Mouse (Mus musculus) liver, adult 2 months (tissue): ENCODE results near the gene Timp3. TPM values are rescaled to one million over a fixed set of nuclear protein-coding genes. Genes with fewer than 3 reads are reported as not detected.

Experiments
- DNase-seq: peaks from one replicate; pipeline ENCODE4 v3.0.0-alpha.2; 2011; ENCODE audit warnings: low read depth, low spot score; ENCODE audit errors: extremely low read depth
- H3K27ac ChIP-seq: fragments of 200-500 bp; replicated peaks from 2 replicates; pipeline ENCODE4 v1.5.1; 2012; ENCODE audit warnings: low read depth, mild to moderate bottlenecking, control low read depth, inconsistent platforms, low read length; ENCODE audit not compliant: insufficient read depth
- H3K27me3 ChIP-seq: fragments of 200-500 bp; 2 replicates; pipeline ENCODE4 v1.6.1; 2012; ENCODE audit warnings: mild to moderate bottlenecking, moderate library complexity, low read length, inconsistent platforms; ENCODE audit not compliant: control insufficient read depth, insufficient read depth
- H3K36me3 ChIP-seq: fragments of 200-500 bp; 2 replicates; pipeline ENCODE4 v1.6.1; 2012; ENCODE audit warnings: low read length, inconsistent platforms; ENCODE audit not compliant: control insufficient read depth, insufficient read depth
- H3K4me1 ChIP-seq: fragments of 200-500 bp; 2 replicates; pipeline ENCODE4 v1.6.1; 2011; ENCODE audit warnings: low read length; ENCODE audit not compliant: control insufficient read depth, insufficient read depth
- H3K4me3 ChIP-seq: fragments of 200-500 bp; 2 replicates; pipeline ENCODE4 v1.5.1; 2011; ENCODE audit warnings: low read depth, mild to moderate bottlenecking, control low read depth, low read length, moderate library complexity; ENCODE audit not compliant: insufficient read depth
- H3K79me2 ChIP-seq: fragments of 200-500 bp; 2 replicates; pipeline ENCODE4 v1.6.1; 2012; ENCODE audit warnings: inconsistent platforms, mild to moderate bottlenecking, low read length, moderate library complexity; ENCODE audit not compliant: control insufficient read depth, insufficient read depth
- H3K9ac ChIP-seq: fragments of 200-500 bp; 2 replicates; pipeline ENCODE4 v1.6.1; 2012; ENCODE audit warnings: low read depth, mild to moderate bottlenecking, control low read depth, inconsistent platforms, low read length
- CTCF ChIP-seq: fragments of 200-500 bp; IDR thresholded peaks from 2 replicates; pipeline ENCODE4 v1.5.1; 2011; ENCODE audit warnings: low read depth, low read length, control low read depth
- POLR2A ChIP-seq: fragments of 200-500 bp; IDR thresholded peaks from 2 replicates; pipeline ENCODE4 v1.6.1; 2011; ENCODE audit warnings: low read length, control low read depth; ENCODE audit not compliant: insufficient read depth; ENCODE audit errors: extremely low read depth
- WGBS: fragments of 180-500 bp; shearing (Covaris S2); methylation state at CpG from one replicate; pipeline ENCODE4 v1.1.7; 2018; 5-methylcytosine and 5-hydroxymethylcytosine counted together
- polyA plus RNA-seq: library from polyadenylated mRNA; depleted of rRNA; stranded (reverse); fragments of >200 nt; gene quantifications from 2 replicates; pipeline ENCODE4 v1.2.3, GENCODE M21; 2012
- total RNA-seq: library from RNA; depleted of rRNA; stranded (reverse); fragments of >200 nt; gene quantifications from 2 replicates; pipeline ENCODE4 v1.2.3, GENCODE M21; 2014

Gene Timp3
- total and polyA plus RNA-seq, 2 experiments: 5.2 to 12.8 TPM

DNA sequence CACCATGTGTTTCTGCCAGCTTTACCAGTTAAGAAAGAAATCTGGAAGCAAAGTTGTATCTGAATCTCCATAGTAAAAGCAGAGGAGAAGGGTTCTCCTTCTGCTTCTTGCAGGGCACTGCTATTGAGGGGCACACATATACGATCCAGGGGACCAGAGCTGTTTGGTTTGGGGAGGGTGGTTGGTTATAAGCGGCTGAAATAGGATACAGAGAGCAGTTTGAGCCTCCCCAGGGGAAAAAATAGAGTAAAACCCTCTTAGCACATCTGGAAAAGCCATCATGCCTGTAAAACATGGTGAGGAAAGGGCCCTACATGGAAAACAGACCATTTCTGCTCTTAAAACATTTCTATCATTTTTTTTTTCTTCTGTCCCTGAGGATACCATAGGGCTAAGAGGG lies 21.7 kb upstream of the Timp3 start:
- H3K4me3 ChIP-seq: no peak overlapping the region
- H3K27me3 ChIP-seq: no peaks in the 10 kb centered on the region
- H3K27ac ChIP-seq: no peak overlapping the region
- TF ChIP-seq POLR2A (no peak), CTCF (no peak)
- H3K79me2 ChIP-seq: no peaks in the 10 kb centered on the region
- H3K36me3 ChIP-seq: no peaks in the 10 kb centered on the region
- 93% methylated on average over 2 of the region's 2 CpGs for WGBS
- no peak overlapping the region for H3K9ac ChIP-seq
- no peaks in the 10 kb centered on the region; the same call in 1 of the 2 replicates for H3K4me1 ChIP-seq
- DNase-seq: no peak

DNA sequence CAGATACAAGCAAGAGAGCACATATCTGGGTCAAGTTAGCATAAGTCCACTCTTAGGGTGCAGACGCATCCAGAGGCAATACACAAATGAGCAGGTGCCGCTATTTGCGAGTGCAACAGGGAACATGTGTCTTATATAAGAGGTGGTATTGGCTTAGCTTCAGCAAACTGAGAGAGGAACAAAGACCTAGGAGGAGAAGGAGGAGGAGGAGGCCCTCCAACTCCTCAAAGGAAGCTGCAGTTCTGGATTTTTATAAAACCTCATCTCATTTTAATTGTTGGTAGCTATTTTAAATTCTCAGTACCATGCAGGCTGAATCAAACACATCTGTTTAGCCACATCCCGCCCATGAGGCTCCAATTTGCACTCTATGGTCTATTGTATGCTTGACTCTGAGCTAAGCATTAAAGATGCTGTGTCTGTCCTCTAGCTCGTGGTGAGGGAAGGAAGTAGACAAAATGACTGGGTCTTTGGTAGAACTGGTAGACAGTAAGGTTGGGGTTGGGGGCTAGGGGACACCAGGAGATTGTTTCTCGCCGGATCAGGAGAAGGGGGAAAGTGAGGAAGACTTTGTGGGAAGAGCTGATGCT lies 20.5 kb upstream of the Timp3 start:
- Histone ChIP-seq H3K4me1 (no peaks in the 10 kb centered on the region; the same call in 1 of the 2 replicates), H3K36me3 (no peaks in the 10 kb centered on the region), H3K4me3 (no peak overlapping the region), H3K27me3 (no peaks in the 10 kb centered on the region), H3K9ac (no peak overlapping the region), H3K27ac (no peak overlapping the region), H3K79me2 (no peaks in the 10 kb centered on the region)
- TF ChIP-seq CTCF (no peak), POLR2A (no peak)
- DNase-seq: no peak
- WGBS: 91% methylated on average over 7 of the region's 7 CpGs

DNA sequence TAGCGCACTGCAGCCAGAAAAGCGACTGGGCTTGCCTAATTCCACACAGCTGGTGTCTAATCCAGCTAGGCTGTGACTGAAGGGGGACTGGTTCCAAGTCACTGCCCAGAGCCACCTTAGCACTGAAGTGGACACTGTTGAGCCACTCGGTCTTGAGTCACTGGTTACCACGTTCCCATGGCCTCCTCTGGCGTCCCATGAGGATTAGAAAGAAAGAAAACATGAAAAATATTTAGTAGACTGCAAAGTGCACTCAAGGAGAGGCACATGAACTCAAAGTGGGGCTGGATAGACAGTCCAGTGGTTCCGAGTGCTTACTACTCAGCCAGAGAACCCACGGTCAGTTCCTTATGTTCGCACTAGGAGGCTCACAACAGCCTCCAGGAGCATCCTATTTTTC lies 18.9 kb upstream of the Timp3 start:
- H3K9ac ChIP-seq: no peak overlapping the region
- H3K79me2 ChIP-seq: no peaks in the 10 kb centered on the region
- no peaks in the 10 kb centered on the region for H3K27me3 ChIP-seq
- no peak overlapping the region for H3K27ac ChIP-seq
- no peaks in the 10 kb centered on the region for H3K36me3 ChIP-seq
- no peak for DNase-seq
- 87% methylated on average over 8 of the region's 8 CpGs for WGBS
- H3K4me1 ChIP-seq: no peaks in the 10 kb centered on the region; the same call in 1 of the 2 replicates
- TF ChIP-seq POLR2A (no peak), CTCF (no peak)
- no peak overlapping the region for H3K4me3 ChIP-seq

DNA sequence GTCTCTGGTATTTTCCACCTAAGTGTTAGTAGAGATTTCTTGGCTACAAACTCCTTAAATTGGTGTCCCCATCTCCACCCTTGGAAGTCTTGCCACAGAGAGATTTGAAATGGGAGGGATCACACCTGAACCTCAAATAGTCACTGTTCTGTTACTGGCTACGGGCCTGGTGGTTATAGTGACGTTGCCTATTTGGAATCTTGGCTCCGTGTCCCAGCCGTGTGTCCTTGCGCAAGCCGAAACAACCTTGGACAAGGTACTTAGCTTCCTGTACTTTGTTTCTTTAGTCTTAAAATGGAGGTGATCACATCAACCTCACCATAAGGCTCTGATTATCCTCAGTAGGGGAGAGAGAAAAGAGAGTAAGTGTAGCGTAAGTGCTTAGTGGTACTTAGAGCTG lies 13.7 kb upstream of the Timp3 start:
- Histone ChIP-seq H3K4me1 (no peaks in the 10 kb centered on the region), H3K36me3 (no peaks in the 10 kb centered on the region), H3K27me3 (no peaks in the 10 kb centered on the region), H3K79me2 (no peaks in the 10 kb centered on the region), H3K27ac (no peak overlapping the region), H3K9ac (no peak overlapping the region), H3K4me3 (no peak overlapping the region)
- 32% methylated on average over 7 of the region's 7 CpGs for WGBS
- no peak for TF ChIP-seq CTCF
- no peak for TF ChIP-seq POLR2A
- peak; percentile 82 for DNase-seq

DNA sequence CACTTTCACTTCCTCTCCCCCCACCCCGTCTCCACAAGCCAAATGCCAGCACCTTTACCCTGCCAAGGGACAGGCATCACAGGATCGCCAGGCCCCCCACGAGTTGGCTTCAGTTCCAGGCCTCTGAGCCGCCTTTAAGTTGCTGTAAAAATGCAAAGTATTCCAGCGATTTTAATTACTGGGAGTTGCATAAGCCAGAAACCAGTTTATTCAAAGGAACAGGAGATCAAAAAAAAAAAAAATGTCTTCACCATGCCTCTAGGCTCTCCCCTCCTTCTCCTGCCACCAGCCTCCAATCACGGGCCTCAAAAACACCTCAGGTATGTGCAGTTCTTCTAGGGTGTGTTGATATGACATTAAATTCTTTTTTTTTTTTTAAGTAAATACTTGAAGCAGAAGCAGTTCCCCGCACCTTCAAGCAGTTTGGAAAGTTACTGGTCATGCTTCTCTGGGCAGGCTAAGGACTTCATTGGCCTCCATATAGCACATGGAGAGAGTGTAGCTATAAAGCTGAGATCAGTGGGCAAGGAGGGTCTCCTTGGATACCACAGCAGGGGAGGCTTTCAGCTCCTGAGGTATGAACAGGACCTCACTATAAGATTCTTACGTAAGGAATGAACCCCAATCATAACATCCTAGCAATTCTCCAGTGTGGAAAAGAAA lies 9.9 kb upstream of the Timp3 start:
- Histone ChIP-seq H3K4me1 (no peaks in the 10 kb centered on the region), H3K27ac (no peak overlapping the region), H3K9ac (no peak overlapping the region), H3K79me2 (no peaks in the 10 kb centered on the region), H3K27me3 (no peaks in the 10 kb centered on the region), H3K36me3 (no peaks in the 10 kb centered on the region), H3K4me3 (no peak overlapping the region)
- no peak for TF ChIP-seq POLR2A
- no peak for TF ChIP-seq CTCF
- 81% methylated on average over 8 of the region's 8 CpGs for WGBS
- peak; percentile 3 for DNase-seq

DNA sequence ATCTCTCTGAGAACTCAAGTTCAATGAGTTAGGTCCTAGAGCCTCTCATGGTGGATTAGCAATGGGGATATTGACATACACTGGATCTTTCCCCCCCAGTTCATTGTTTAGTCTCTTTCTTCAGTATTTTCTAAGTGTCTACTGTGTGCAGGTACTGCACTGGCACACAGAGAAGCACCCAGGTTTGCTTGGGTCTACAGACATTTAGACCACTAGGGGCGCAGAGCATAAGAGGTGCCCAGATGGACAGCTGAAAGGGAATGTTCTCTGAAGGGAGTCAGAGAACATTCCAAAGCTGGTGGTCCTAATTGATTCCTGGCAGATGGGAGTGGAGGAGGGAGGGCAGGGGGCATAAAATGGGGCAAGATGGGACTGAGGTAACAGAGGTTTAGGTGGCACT lies 6.3 kb upstream of the Timp3 start:
- no peak for TF ChIP-seq POLR2A
- TF ChIP-seq CTCF: no peak
- H3K79me2 ChIP-seq: no peaks in the 10 kb centered on the region
- 90% methylated on average over 1 of the region's 1 CpGs for WGBS
- no peak overlapping the region for H3K9ac ChIP-seq
- H3K4me1 ChIP-seq: peaks cover 1% of the 10 kb centered on the region; the same call in 1 of the 2 replicates
- no peak overlapping the region for H3K4me3 ChIP-seq
- DNase-seq: no peak
- H3K27ac ChIP-seq: no peak overlapping the region
- no peaks in the 10 kb centered on the region for H3K36me3 ChIP-seq
- H3K27me3 ChIP-seq: no peaks in the 10 kb centered on the region
